Mouse (Mus musculus) testis, adult 2 months (tissue): ENCODE measurements around the gene Dck. TPM values are rescaled to one million over a fixed set of nuclear protein-coding genes. Genes with fewer than 3 reads are reported as not detected.

ENCODE experiments used
- H3K27ac ChIP-seq: fragments of 200-500 bp; 2 replicates; pipeline ENCODE4 v1.5.1; 2012; ENCODE audit warnings: low read depth, low read length; ENCODE audit not compliant: control insufficient read depth, insufficient read depth
- H3K27me3 ChIP-seq: fragments of 200-500 bp; 2 replicates; pipeline ENCODE4 v1.6.1; 2012; ENCODE audit warnings: mild to moderate bottlenecking, low read length, moderate library complexity; ENCODE audit not compliant: control insufficient read depth, insufficient read depth
- H3K36me3 ChIP-seq: fragments of 200-500 bp; 2 replicates; pipeline ENCODE4 v1.6.1; 2012; ENCODE audit warnings: mild to moderate bottlenecking, low read length; ENCODE audit not compliant: control insufficient read depth, insufficient read depth
- H3K4me1 ChIP-seq: fragments of 200-500 bp; 2 replicates; pipeline ENCODE4 v1.6.1; 2012; ENCODE audit warnings: low read length; ENCODE audit not compliant: control insufficient read depth, insufficient read depth
- H3K4me3 ChIP-seq: fragments of 200-500 bp; 2 replicates; pipeline ENCODE4 v1.5.1; 2012; ENCODE audit warnings: low read depth, mild to moderate bottlenecking, low read length, moderate library complexity, mixed read lengths; ENCODE audit not compliant: control insufficient read depth
- CTCF ChIP-seq: fragments of 200-500 bp; IDR thresholded peaks from 2 replicates; pipeline ENCODE4 v1.5.1; 2012; ENCODE audit warnings: low read depth, mild to moderate bottlenecking, inconsistent platforms, low read length, moderate library complexity; ENCODE audit not compliant: control insufficient read depth, insufficient read depth, insufficient replicate concordance
- POLR2A ChIP-seq: fragments of 200-500 bp; IDR thresholded peaks from 2 replicates; pipeline ENCODE4 v1.6.1; 2012; ENCODE audit warnings: low read depth, mild to moderate bottlenecking, inconsistent platforms, low read length, moderate library complexity; ENCODE audit not compliant: control insufficient read depth
- polyA plus RNA-seq: library from polyadenylated mRNA; depleted of rRNA; stranded (reverse); fragments of >200 nt; gene quantifications from 2 replicates; pipeline ENCODE4 v1.2.3, GENCODE M21; 2012; rRNA removed

The Dck gene
- polyA plus RNA-seq, 1 experiment = 1.8 TPM

- Histone ChIP-seq H3K4me1 (no peaks in the 10 kb centered on the region), H3K27me3 (no peaks in the 10 kb centered on the region), H3K27ac (no peak overlapping the region), H3K36me3 (no peaks in the 10 kb centered on the region), H3K4me3 (no peak overlapping the region)
- TF ChIP-seq CTCF (no peak), POLR2A (no peak)
Measured at GRCm38 (mm10) chr5:88814552-88814951, 49.8 kb downstream of the Dck start.

DNA sequence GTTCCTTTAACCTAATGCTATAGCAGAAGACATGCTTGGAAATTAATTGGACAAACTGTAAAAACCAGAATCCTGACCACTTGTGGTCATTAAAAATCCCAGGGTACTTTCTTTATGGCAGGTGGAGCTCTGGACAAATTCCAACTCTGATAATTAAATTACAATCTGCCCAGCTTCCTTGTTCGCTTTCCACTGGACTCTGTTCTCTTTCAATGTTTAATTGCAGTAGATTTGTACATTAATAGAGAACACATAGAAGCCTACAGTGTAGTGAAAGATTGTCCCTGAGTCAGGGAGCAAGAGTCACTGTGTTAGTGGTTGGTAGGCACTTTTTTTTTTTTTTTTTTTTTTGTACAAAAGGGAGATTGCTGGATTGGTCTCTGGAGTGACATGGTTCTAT, 56.7 kb downstream of the Dck start:
- H3K4me3 ChIP-seq = no peak overlapping the region
- no peak overlapping the region for H3K27ac ChIP-seq
- no peaks in the 10 kb centered on the region for H3K36me3 ChIP-seq
- H3K4me1 ChIP-seq = no peaks in the 10 kb centered on the region
- TF ChIP-seq CTCF = no peak
- no peak for TF ChIP-seq POLR2A
- no peaks in the 10 kb centered on the region for H3K27me3 ChIP-seq

- no peaks in the 10 kb centered on the region for H3K4me1 ChIP-seq
- H3K36me3 ChIP-seq = no peaks in the 10 kb centered on the region
- H3K27ac ChIP-seq = no peak overlapping the region
- TF ChIP-seq POLR2A (no peak), CTCF (no peak)
- no peaks in the 10 kb centered on the region for H3K27me3 ChIP-seq
- H3K4me3 ChIP-seq = no peak overlapping the region
Measured at GRCm38 (mm10) chr5:88824838-88825237, 60.0 kb downstream of the Dck start.

DNA sequence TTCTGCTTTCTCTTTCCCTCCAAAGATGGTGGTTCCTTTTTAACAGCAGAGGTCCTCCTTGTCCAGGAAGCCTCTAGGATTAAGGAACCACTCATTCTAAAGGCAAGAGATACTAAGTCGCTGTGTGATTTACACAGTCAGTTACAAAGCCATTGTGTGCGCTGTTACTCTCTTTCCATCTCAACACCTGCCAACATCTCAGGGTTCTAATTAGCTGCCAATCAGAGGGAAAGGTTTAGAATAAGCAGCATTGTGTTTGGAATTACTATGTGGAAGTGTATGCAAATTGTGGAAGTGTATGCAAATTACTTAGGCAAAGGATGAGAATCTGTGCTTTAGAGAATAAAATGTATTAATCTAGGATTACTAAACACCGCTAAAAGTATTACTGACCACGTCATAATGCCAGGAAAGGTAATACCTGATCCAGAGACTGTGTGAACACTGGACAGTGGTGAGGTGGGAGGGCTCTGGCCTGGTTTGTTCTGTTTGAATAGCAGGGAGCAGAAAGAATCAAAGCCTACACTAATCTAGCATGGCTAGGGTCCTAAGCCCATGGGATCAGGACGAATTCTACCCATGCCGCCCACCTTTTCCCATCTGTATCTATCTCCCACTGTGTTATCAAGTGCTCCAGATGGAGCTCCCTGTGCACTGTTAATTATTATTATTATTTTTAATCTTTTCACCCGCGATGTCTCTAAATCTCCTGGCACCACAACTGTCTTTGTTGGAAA, 65.2 kb downstream of the Dck start:
- TF ChIP-seq POLR2A (no peak), CTCF (no peak)
- H3K4me3 ChIP-seq = no peak overlapping the region
- no peaks in the 10 kb centered on the region for H3K4me1 ChIP-seq
- H3K36me3 ChIP-seq = no peaks in the 10 kb centered on the region
- H3K27ac ChIP-seq = no peak overlapping the region
- H3K27me3 ChIP-seq = no peaks in the 10 kb centered on the region

DNA sequence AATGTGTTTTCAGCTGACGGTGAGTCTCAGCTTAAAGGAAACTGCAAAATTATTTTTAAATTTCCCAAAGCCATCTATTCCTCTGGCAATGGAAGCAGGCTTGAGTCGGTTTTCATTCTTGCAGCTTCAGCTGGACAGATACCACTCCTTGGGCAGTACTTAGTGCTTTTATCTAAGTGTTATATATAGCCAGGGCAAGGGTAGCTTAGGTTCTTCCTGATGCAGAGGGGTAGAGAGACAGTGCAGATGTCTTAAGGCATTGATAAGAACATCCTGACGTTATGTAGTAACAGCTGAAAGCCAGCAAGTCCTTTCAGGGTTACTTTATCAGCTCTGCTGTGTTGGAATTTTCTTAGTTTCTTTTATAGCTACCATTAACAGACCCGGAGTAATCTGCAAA, 66.1 kb downstream of the Dck start:
- H3K27ac ChIP-seq = no peak overlapping the region
- H3K4me3 ChIP-seq = no peak overlapping the region
- H3K36me3 ChIP-seq = no peaks in the 10 kb centered on the region
- no peaks in the 10 kb centered on the region for H3K27me3 ChIP-seq
- no peaks in the 10 kb centered on the region for H3K4me1 ChIP-seq
- TF ChIP-seq CTCF (no peak), POLR2A (no peak)

- no peak overlapping the region for H3K4me3 ChIP-seq
- no peaks in the 10 kb centered on the region for H3K27me3 ChIP-seq
- no peak overlapping the region for H3K27ac ChIP-seq
- no peaks in the 10 kb centered on the region for H3K36me3 ChIP-seq
- H3K4me1 ChIP-seq = no peaks in the 10 kb centered on the region
- no peak for TF ChIP-seq CTCF
- no peak for TF ChIP-seq POLR2A
Measured at GRCm38 (mm10) chr5:88831935-88832334, 67.1 kb downstream of the Dck start.

Other genes with a start within 250 kb of the Dck start
- gene Jchain, start 237.1 kb upstream of the Dck start, polyA plus RNA-seq = 0.57 and 0.96 TPM in 2 replicates
- gene Utp3, start 210.5 kb upstream of the Dck start, polyA plus RNA-seq = 8.4 and 8.6 TPM in 2 replicates
- 15.5 and 15.8 TPM in 2 replicates for gene Rufy3, start 200.0 kb upstream of the Dck start, polyA plus RNA-seq
- gene Grsf1, start 88.8 kb upstream of the Dck start, polyA plus RNA-seq = 30.0 and 31.3 TPM in 2 replicates
- gene Mob1b, start 44.1 kb upstream of the Dck start, polyA plus RNA-seq = 3.5 and 4.9 TPM in 2 replicates
- gene Slc4a4, start 121.8 kb downstream of the Dck start, polyA plus RNA-seq = 0.38 and 0.47 TPM in 2 replicates